Mouse (Mus musculus): ENCODE data around the gene Adtrp. TPM values are rescaled to one million over a fixed set of nuclear protein-coding genes. Genes with fewer than 3 reads are reported as not detected.

Gene Adtrp
- polyA plus RNA-seq (2012; rRNA removed), result 1.3 and 1.4 TPM in 2 replicates

DNA sequence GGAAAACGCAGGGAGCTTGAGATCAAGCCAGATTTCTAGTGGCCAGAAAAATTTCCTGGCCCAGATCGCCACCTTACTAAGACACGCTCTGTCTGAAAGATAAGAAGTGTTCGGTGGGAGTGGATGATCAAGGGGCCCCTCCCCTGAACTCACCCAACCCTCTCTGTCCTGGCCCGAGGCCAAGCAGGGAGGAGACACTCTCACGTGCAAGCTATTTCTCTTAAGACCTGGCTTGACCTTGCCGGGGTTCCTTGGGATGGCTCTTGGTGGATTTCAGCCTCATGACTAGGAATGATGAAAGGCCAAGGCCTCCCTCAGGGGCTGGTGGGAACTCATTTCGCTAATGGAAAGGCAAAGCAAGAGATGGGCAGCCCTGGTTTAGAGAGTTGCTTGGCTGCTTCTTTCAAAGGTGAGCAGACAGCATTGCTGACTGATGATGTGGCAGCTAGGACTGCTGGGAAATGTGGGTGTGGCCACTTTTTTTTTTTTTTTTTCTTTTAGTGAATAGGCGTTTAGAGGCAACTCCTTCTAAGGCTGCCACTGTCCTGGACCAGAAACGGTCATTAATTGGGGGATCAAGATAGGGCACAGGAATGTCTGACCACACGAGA lies at the start of gene Adtrp:
TSS of gene Adtrp (minus strand) at position 169 of the 611 bp plus-strand sequence.

Other genes with a start within 250 kb of the Adtrp start
- gene Tmem170b, start 241.8 kb downstream of the Adtrp start, polyA plus RNA-seq (2012; rRNA removed), result 6.8 and 11.5 TPM in 2 replicates
- gene Hivep1, start 204.3 kb upstream of the Adtrp start, polyA plus RNA-seq (2012; rRNA removed), result 25.9 and 26.6 TPM in 2 replicates